Mouse (Mus musculus): Measurements from ENCODE around the gene Steap4. TPM values are rescaled to one million over a fixed set of nuclear protein-coding genes. Genes with fewer than 3 reads are reported as not detected.
"Not testable (repeated sequence)": the region's sequence is repeated elsewhere in the genome, so short reads cannot be mapped to it uniquely, and the experiment has no call there.

Steap4 gene
- polyA plus RNA-seq, 1 experiment from 2014 or later = 0.86 TPM

- not testable (repeated sequence) for H3K4me2 ChIP-seq; H3K27me3 ChIP-seq (replicated peaks; ENCODE audit: control insufficient read depth, insufficient read depth, low read length); H3K36me3 ChIP-seq (ENCODE audit: control insufficient read depth, insufficient read depth, low read length); H3K4me1 ChIP-seq (replicated peaks; ENCODE audit: control insufficient read depth, insufficient read depth, low read length); ATAC-seq (replicated peaks; ENCODE audit: low FRiP score); H3K9ac ChIP-seq (ENCODE audit: low read depth, low read length); H3K27ac ChIP-seq (ENCODE audit: low read depth, low read length); DNase-seq (ENCODE audit: low spot score); H3K9me3 ChIP-seq (ENCODE audit: control insufficient read depth, low read length); H3K4me3 ChIP-seq (ENCODE audit: low read depth, low read length)
- WGBS = 77% methylated on average over 11 of the region's 11 CpGs
Measured at GRCm38 (mm10) chr5:7933495-7933894, 26.8 kb upstream of the Steap4 start.

GRCm38 (mm10) chr5:7933933-7934675 lies 26.2 kb upstream of the Steap4 start:
- H3K9ac ChIP-seq (ENCODE audit: low read depth, low read length) = no peak overlapping the region
- no peak overlapping the region for H3K4me2 ChIP-seq
- H3K9me3 ChIP-seq (ENCODE audit: control insufficient read depth, low read length) = no peaks in the 10 kb centered on the region
- no peak for ATAC-seq (replicated peaks; ENCODE audit: low FRiP score)
- WGBS = 77% methylated on average over 2 of the region's 2 CpGs
- no peak for DNase-seq (ENCODE audit: low spot score)
- H3K27ac ChIP-seq (ENCODE audit: low read depth, low read length) = no peak overlapping the region
- no peaks in the 10 kb centered on the region for H3K27me3 ChIP-seq (replicated peaks; ENCODE audit: control insufficient read depth, insufficient read depth, low read length)
- H3K4me3 ChIP-seq (ENCODE audit: low read depth, low read length) = no peak overlapping the region
- H3K4me1 ChIP-seq (replicated peaks; ENCODE audit: control insufficient read depth, insufficient read depth, low read length) = no peaks in the 10 kb centered on the region
- no peaks in the 10 kb centered on the region for H3K36me3 ChIP-seq (ENCODE audit: control insufficient read depth, insufficient read depth, low read length)

GRCm38 (mm10) chr5:7954838-7955237 lies 5.4 kb upstream of the Steap4 start:
- WGBS = 73% methylated on average over 2 of the region's 2 CpGs

GRCm38 (mm10) chr5:7955371-7955966 lies 4.8 kb upstream of the Steap4 start:
- H3K9me3 ChIP-seq (ENCODE audit: control insufficient read depth, low read length) = no peaks in the 10 kb centered on the region
- H3K36me3 ChIP-seq (ENCODE audit: control insufficient read depth, insufficient read depth, low read length) = no peaks in the 10 kb centered on the region
- ATAC-seq (replicated peaks; ENCODE audit: low FRiP score) (no peak), DNase-seq (ENCODE audit: low spot score) (no peak)
- H3K27me3 ChIP-seq (replicated peaks; ENCODE audit: control insufficient read depth, insufficient read depth, low read length) = no peaks in the 10 kb centered on the region
- no peak overlapping the region for H3K4me2 ChIP-seq
- H3K4me3 ChIP-seq (ENCODE audit: low read depth, low read length) = no peak overlapping the region
- 59% methylated on average over 5 of the region's 5 CpGs for WGBS
- H3K4me1 ChIP-seq (replicated peaks; ENCODE audit: control insufficient read depth, insufficient read depth, low read length) = no peaks in the 10 kb centered on the region
- no peak overlapping the region for H3K9ac ChIP-seq (ENCODE audit: low read depth, low read length)
- H3K27ac ChIP-seq (ENCODE audit: low read depth, low read length) = no peak overlapping the region

More at GRCm38 (mm10) chr5:7954838-7955237, 5.4 kb upstream of the Steap4 start:
- ATAC-seq (replicated peaks; ENCODE audit: low FRiP score) (no peak), DNase-seq (ENCODE audit: low spot score) (no peak)
- Histone ChIP-seq H3K4me1 (replicated peaks; ENCODE audit: control insufficient read depth, insufficient read depth, low read length) (no peaks in the 10 kb centered on the region), H3K27ac (ENCODE audit: low read depth, low read length) (no peak overlapping the region), H3K4me3 (ENCODE audit: low read depth, low read length) (no peak overlapping the region), H3K36me3 (ENCODE audit: control insufficient read depth, insufficient read depth, low read length) (no peaks in the 10 kb centered on the region), H3K27me3 (replicated peaks; ENCODE audit: control insufficient read depth, insufficient read depth, low read length) (no peaks in the 10 kb centered on the region), H3K9me3 (ENCODE audit: control insufficient read depth, low read length) (no peaks in the 10 kb centered on the region), H3K4me2 (no peak overlapping the region), H3K9ac (ENCODE audit: low read depth, low read length) (no peak overlapping the region)

GRCm38 (mm10) chr5:7958061-7958460 lies 2.2 kb upstream of the Steap4 start:
- no peak for ATAC-seq (replicated peaks; ENCODE audit: low FRiP score)
- H3K4me3 ChIP-seq (ENCODE audit: low read depth, low read length) = no peak overlapping the region
- H3K9ac ChIP-seq (ENCODE audit: low read depth, low read length) = no peak overlapping the region
- no peaks in the 10 kb centered on the region for H3K9me3 ChIP-seq (ENCODE audit: control insufficient read depth, low read length)
- 79% methylated on average over 4 of the region's 4 CpGs for WGBS
- DNase-seq (ENCODE audit: low spot score) = no peak
- H3K27me3 ChIP-seq (replicated peaks; ENCODE audit: control insufficient read depth, insufficient read depth, low read length) = no peaks in the 10 kb centered on the region
- H3K27ac ChIP-seq (ENCODE audit: low read depth, low read length) = no peak overlapping the region
- no peaks in the 10 kb centered on the region for H3K36me3 ChIP-seq (ENCODE audit: control insufficient read depth, insufficient read depth, low read length)
- H3K4me2 ChIP-seq = no peak overlapping the region
- H3K4me1 ChIP-seq (replicated peaks; ENCODE audit: control insufficient read depth, insufficient read depth, low read length) = no peaks in the 10 kb centered on the region

GRCm38 (mm10) chr5:7959286-7959685 lies 971 bp upstream of the Steap4 start:
- H3K9me3 ChIP-seq (ENCODE audit: control insufficient read depth, low read length) = no peaks in the 10 kb centered on the region

GRCm38 (mm10) chr5:7961113-7961512 lies 856 bp downstream of the Steap4 start:
- H3K36me3 ChIP-seq (ENCODE audit: control insufficient read depth, insufficient read depth, low read length) = no peaks in the 10 kb centered on the region
- no peak overlapping the region for H3K4me2 ChIP-seq
- DNase-seq (ENCODE audit: low spot score) (no peak), ATAC-seq (replicated peaks; ENCODE audit: low FRiP score) (no peak)
- H3K4me1 ChIP-seq (replicated peaks; ENCODE audit: control insufficient read depth, insufficient read depth, low read length) = no peaks in the 10 kb centered on the region
- H3K27ac ChIP-seq (ENCODE audit: low read depth, low read length) = no peak overlapping the region
- H3K9me3 ChIP-seq (ENCODE audit: control insufficient read depth, low read length) = no peaks in the 10 kb centered on the region
- no peak overlapping the region for H3K9ac ChIP-seq (ENCODE audit: low read depth, low read length)
- WGBS = 81% methylated on average over 7 of the region's 7 CpGs
- no peaks in the 10 kb centered on the region for H3K27me3 ChIP-seq (replicated peaks; ENCODE audit: control insufficient read depth, insufficient read depth, low read length)
- no peak overlapping the region for H3K4me3 ChIP-seq (ENCODE audit: low read depth, low read length)

More at GRCm38 (mm10) chr5:7959286-7959685, 971 bp upstream of the Steap4 start:
- ATAC-seq (replicated peaks; ENCODE audit: low FRiP score) (no peak), DNase-seq (ENCODE audit: low spot score) (no peak)
- no peak overlapping the region for H3K9ac ChIP-seq (ENCODE audit: low read depth, low read length)
- 74% methylated on average over 6 of the region's 6 CpGs for WGBS
- H3K4me2 ChIP-seq = no peak overlapping the region
- no peaks in the 10 kb centered on the region for H3K4me1 ChIP-seq (replicated peaks; ENCODE audit: control insufficient read depth, insufficient read depth, low read length)
- H3K36me3 ChIP-seq (ENCODE audit: control insufficient read depth, insufficient read depth, low read length) = no peaks in the 10 kb centered on the region
- H3K27ac ChIP-seq (ENCODE audit: low read depth, low read length) = no peak overlapping the region
- H3K4me3 ChIP-seq (ENCODE audit: low read depth, low read length) = no peak overlapping the region
- no peaks in the 10 kb centered on the region for H3K27me3 ChIP-seq (replicated peaks; ENCODE audit: control insufficient read depth, insufficient read depth, low read length)

GRCm38 (mm10) chr5:7965281-7965680 lies 5.0 kb downstream of the Steap4 start:
- no peak overlapping the region for H3K4me2 ChIP-seq
- no peak overlapping the region for H3K27ac ChIP-seq (ENCODE audit: low read depth, low read length)
- DNase-seq (ENCODE audit: low spot score) (no peak), ATAC-seq (replicated peaks; ENCODE audit: low FRiP score) (no peak)
- H3K4me1 ChIP-seq (replicated peaks; ENCODE audit: control insufficient read depth, insufficient read depth, low read length) = no peaks in the 10 kb centered on the region
- H3K9ac ChIP-seq (ENCODE audit: low read depth, low read length) = no peak overlapping the region
- H3K9me3 ChIP-seq (ENCODE audit: control insufficient read depth, low read length) = no peaks in the 10 kb centered on the region
- WGBS = 26% methylated on average over 3 of the region's 3 CpGs
- no peaks in the 10 kb centered on the region for H3K27me3 ChIP-seq (replicated peaks; ENCODE audit: control insufficient read depth, insufficient read depth, low read length)
- H3K4me3 ChIP-seq (ENCODE audit: low read depth, low read length) = no peak overlapping the region
- H3K36me3 ChIP-seq (ENCODE audit: control insufficient read depth, insufficient read depth, low read length) = no peaks in the 10 kb centered on the region

GRCm38 (mm10) chr5:7968152-7968551 lies 7.9 kb downstream of the Steap4 start:
- H3K4me3 ChIP-seq (ENCODE audit: low read depth, low read length) = no peak overlapping the region
- H3K27ac ChIP-seq (ENCODE audit: low read depth, low read length) = no peak overlapping the region
- WGBS = 75% methylated on average over 5 of the region's 5 CpGs
- H3K9me3 ChIP-seq (ENCODE audit: control insufficient read depth, low read length) = no peaks in the 10 kb centered on the region
- no peaks in the 10 kb centered on the region for H3K36me3 ChIP-seq (ENCODE audit: control insufficient read depth, insufficient read depth, low read length)
- H3K4me2 ChIP-seq = no peak overlapping the region
- no peaks in the 10 kb centered on the region for H3K27me3 ChIP-seq (replicated peaks; ENCODE audit: control insufficient read depth, insufficient read depth, low read length)
- no peak for DNase-seq (ENCODE audit: low spot score)
- no peaks in the 10 kb centered on the region for H3K4me1 ChIP-seq (replicated peaks; ENCODE audit: control insufficient read depth, insufficient read depth, low read length)
- no peak for ATAC-seq (replicated peaks; ENCODE audit: low FRiP score)
- H3K9ac ChIP-seq (ENCODE audit: low read depth, low read length) = no peak overlapping the region

All from liver, embryonic 11.5 days (tissue).